Mouse (Mus musculus): Measurements from ENCODE around the gene Fam216b.

Gene Fam216b

GRCm38 (mm10) chr14:78088907-78089306 is at the start of gene Fam216b:
Gene Fam216b (minus strand): TSS chr14:78089007.
- TF ChIP-seq GATA4 (IDR thresholded peaks at IDR 0.05; ENCODE audit: insufficient replicate concordance, low read length) = no peak

DNA sequence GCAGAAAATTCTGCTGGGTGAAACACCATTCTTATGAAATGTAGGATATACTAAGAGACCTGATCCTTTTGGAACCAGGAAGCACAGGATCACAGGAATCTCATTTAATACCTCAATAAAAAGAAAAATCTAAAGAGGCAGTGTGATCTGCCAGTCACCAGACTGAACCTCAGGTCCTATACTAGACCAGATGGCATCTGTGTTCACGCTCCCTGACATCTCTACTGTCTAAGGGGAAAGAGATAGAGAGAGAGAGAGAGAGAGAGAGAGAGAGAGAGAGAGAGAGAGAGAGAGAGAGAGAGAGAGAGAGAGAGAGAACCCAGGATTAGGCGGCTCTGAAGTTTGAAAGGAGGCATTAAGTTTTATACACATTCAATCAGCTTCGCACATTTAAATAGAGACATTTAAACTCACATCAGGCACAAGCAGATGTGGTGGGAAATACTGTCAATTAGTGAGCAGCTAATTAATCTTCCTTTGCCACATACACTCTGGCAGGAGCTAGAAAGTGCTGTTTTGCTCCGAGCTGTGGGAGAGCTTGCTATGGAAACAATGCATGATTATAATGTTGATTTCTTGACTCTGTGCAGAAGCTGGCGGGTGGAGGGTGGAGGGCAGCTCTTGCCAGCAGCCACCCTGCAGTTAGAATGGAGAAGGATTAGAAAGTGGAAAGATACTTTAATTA is 43.7 kb upstream of the Fam216b start:
- no peak for TF ChIP-seq GATA4 (IDR thresholded peaks at IDR 0.05; ENCODE audit: insufficient replicate concordance, low read length)

GRCm38 (mm10) chr14:78126670-78127069 is 37.9 kb upstream of the Fam216b start:
- TF ChIP-seq GATA4 (IDR thresholded peaks at IDR 0.05; ENCODE audit: insufficient replicate concordance, low read length) = no peak

DNA sequence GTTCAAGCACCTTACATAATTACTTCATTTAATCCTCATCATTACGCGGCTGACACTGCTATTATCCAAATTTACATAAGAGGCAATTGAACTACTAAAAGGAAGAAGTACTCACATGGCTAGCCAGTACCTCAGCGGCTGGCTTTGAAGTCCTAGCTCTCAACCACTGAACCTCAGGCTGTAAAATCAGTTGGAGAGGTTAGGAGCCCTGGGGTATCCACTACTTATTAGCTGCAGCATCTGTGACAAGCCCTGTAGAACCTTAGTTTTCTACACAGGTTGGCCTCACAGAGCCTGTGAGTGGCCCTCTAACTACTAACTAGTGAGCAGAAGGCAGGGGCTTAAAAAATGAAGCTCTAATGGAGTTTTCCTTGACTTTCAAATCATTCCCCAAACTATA is 31.5 kb upstream of the Fam216b start:
- no peak for TF ChIP-seq GATA4 (IDR thresholded peaks at IDR 0.05; ENCODE audit: insufficient replicate concordance, low read length)

GRCm38 (mm10) chr14:78119449-78120200 is 30.8 kb upstream of the Fam216b start:
- no peak for TF ChIP-seq GATA4 (IDR thresholded peaks at IDR 0.05; ENCODE audit: insufficient replicate concordance, low read length)

- no peak for TF ChIP-seq GATA4 (IDR thresholded peaks at IDR 0.05; ENCODE audit: insufficient replicate concordance, low read length)
Observed at GRCm38 (mm10) chr14:78117671-78118070, 28.9 kb upstream of the Fam216b start.

- no peak for TF ChIP-seq GATA4 (IDR thresholded peaks at IDR 0.05; ENCODE audit: insufficient replicate concordance, low read length)
Observed at GRCm38 (mm10) chr14:78117268-78117667, 28.5 kb upstream of the Fam216b start.

DNA sequence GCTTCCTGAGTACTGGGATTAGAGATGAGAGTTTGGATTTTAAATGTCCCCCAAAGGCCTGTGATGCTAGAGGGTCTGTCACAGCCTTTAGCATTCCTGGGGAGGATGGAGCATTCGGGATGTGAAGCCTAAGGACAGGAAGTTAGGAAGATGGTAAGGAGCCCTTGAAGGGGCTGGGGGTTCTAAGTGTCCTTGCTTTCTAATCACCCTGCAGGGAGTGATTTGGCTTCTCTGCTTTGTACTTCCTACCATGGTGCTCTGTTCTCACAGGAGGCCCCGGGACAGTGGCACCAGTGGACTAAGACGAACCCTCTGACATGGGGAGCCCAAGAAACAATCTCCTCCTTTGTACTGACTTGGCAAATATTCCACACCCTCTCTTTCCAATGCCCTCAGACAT is 23.7 kb upstream of the Fam216b start:
- no peak for TF ChIP-seq GATA4 (IDR thresholded peaks at IDR 0.05; ENCODE audit: insufficient replicate concordance, low read length)

DNA sequence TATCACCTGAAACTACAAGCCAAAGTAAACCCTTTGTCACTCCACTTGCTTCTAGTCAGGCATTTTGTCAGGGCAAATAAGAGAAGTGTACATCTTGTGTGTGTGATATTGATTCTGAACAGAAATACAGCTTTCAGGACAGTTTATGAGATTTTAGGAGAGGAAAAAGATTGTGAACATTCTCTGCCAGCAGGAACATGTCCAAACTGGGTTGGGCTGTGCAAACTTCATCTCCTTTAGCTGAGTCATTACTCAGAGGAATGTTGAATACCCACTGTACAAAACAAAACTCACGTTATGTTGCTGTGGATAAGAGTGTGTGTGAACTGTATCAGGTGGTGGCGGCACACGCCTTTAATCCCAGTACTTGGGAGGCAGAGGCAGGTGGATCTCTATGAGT is 22.1 kb upstream of the Fam216b start:
- TF ChIP-seq GATA4 (IDR thresholded peaks at IDR 0.05; ENCODE audit: insufficient replicate concordance, low read length) = no peak

- no peak for TF ChIP-seq GATA4 (IDR thresholded peaks at IDR 0.05; ENCODE audit: insufficient replicate concordance, low read length)
Observed at GRCm38 (mm10) chr14:78109419-78109818, 20.6 kb upstream of the Fam216b start.

DNA sequence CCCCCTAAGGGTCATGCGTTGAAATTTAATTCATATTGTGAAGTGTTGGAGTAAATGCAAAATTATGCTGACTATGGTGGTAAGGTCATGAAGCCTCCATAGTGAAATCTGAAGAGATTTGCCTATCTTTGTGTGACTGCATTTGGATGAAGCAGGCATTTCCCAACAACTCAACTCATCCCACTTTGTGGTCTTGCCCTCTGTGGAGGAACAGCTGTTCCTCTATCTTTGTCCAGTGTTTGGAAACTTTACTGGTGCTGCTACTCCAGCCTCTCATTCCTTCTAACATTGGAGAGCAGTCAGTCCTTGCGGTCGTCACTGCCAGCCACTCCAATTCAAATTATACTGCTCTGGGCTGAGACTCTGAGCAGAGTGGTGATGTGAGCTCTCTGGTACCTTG is 19.6 kb upstream of the Fam216b start:
- no peak for TF ChIP-seq GATA4 (IDR thresholded peaks at IDR 0.05; ENCODE audit: insufficient replicate concordance, low read length)

GRCm38 (mm10) chr14:78089591-78089990 is 784 bp upstream of the Fam216b start:
- no peak for TF ChIP-seq GATA4 (IDR thresholded peaks at IDR 0.05; ENCODE audit: insufficient replicate concordance, low read length)

- no peak for TF ChIP-seq GATA4 (IDR thresholded peaks at IDR 0.05; ENCODE audit: insufficient replicate concordance, low read length)
Observed at GRCm38 (mm10) chr14:78083465-78083864, 5.3 kb downstream of the Fam216b start.

DNA sequence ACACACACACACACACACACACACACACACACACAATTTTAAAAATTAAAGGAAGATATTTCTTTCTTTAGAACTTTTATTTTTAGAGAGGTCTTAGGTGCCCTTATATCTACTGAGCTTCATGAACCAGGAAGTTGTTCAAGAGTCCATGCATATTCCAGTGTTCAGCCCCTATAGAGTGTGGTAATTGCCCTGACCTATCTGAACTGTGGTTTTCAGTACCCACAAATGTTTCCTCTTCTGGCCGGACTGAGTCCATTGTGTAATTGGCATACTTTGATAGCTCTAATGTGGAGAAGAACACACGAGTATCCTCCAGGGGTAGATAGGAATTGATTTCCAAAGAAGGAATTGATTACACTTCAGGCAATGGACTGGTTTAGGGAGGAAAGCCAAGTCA is 11.3 kb downstream of the Fam216b start:
- no peak for TF ChIP-seq GATA4 (IDR thresholded peaks at IDR 0.05; ENCODE audit: insufficient replicate concordance, low read length)

GRCm38 (mm10) chr14:78065938-78066710 is 22.7 kb downstream of the Fam216b start:
- no peak for TF ChIP-seq GATA4 (IDR thresholded peaks at IDR 0.05; ENCODE audit: insufficient replicate concordance, low read length)

GRCm38 (mm10) chr14:78062484-78062883 is 26.3 kb downstream of the Fam216b start:
- no peak for TF ChIP-seq GATA4 (IDR thresholded peaks at IDR 0.05; ENCODE audit: insufficient replicate concordance, low read length)

Measured in liver, adult (tissue).